Mouse (Mus musculus) E14TG2a.4 (cell line): Measurements from ENCODE around the gene Alk.
"Not testable (repeated sequence)": the region's sequence is repeated elsewhere in the genome, so short reads cannot be mapped to it uniquely, and the experiment has no call there.

ENCODE experiments used
- H3K27me3 ChIP-seq: 2 replicates; pipeline ENCODE4 v1.6.1; 2014; ENCODE audit warnings: low read length, control low read depth; ENCODE audit not compliant: insufficient read depth
- H3K36me3 ChIP-seq: 2 replicates; pipeline ENCODE4 v1.6.1; 2014; ENCODE audit warnings: low read length, control low read depth; ENCODE audit not compliant: insufficient read depth
- H3K4me1 ChIP-seq: replicated peaks from 2 replicates; pipeline ENCODE4 v1.6.1; 2014; ENCODE audit warnings: low read depth, low read length, control low read depth
- H3K4me3 ChIP-seq: replicated peaks from 2 replicates; pipeline ENCODE4 v1.5.1; 2014; ENCODE audit warnings: mild to moderate bottlenecking, low read length
- H3K9me3 ChIP-seq: 2 replicates; pipeline ENCODE4 v1.6.1; 2014; ENCODE audit warnings: low read length, control low read depth
- CTCF ChIP-seq: conservative IDR thresholded peaks from 2 replicates; pipeline ENCODE4 v1.5.1; 2014; ENCODE audit warnings: low read length
- NANOG ChIP-seq: IDR thresholded peaks from 2 replicates; pipeline ENCODE4 v1.6.1; 2014; ENCODE audit warnings: borderline replicate concordance, low read length, mixed read lengths
- POU5F1 ChIP-seq: IDR thresholded peaks from 2 replicates; pipeline ENCODE4 v1.6.1; 2014; ENCODE audit warnings: low read length, borderline replicate concordance

Gene Alk

DNA sequence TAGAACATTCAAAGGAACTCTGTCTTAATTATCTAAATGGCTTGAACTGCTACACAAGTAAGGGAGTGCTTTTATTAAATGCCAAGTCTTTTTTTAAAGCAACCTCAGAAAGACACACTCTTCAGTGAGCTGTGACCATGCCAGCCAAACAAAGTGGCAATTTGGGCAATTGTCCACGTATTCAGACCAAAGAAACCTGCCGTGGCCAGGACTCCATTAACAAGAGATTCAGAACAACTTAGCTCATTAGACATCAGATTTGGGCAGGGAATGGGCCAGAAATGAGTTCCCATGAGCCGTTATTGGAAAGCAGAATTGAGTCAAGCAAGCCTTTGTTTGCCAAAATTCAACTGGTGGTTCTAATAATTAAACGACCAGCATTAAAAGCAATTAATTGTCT is 118.8 kb downstream of the Alk start:
- H3K36me3 ChIP-seq = no peaks in the 10 kb centered on the region
- TF ChIP-seq POU5F1 = no peak
- no peak for TF ChIP-seq NANOG
- TF ChIP-seq CTCF = no peak
- no peak overlapping the region for H3K4me3 ChIP-seq
- H3K4me1 ChIP-seq = no peaks in the 10 kb centered on the region
- no peaks in the 10 kb centered on the region for H3K27me3 ChIP-seq
- no peaks in the 10 kb centered on the region for H3K9me3 ChIP-seq

DNA sequence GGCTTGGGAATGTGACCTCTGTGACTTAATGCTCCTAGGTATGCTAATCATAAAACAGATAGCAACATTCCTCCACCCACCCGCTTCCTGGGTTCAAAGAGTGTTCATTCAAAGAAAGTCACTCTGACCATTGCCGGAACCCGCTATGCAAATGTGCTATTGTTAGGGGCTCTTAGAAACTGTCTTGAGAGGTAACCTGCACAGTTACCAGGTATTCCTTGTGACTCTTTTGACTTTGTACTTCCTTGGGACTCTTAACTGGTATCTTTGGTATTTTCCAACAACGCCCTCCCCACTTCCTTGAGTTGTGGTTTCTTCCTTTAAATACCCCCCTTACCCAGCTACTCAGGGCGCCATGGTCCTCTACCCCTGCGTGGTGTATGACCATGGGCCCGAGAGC is 125.2 kb downstream of the Alk start:
- H3K4me1 ChIP-seq = peaks cover 17% of the 10 kb centered on the region
- H3K9me3 ChIP-seq, H3K4me3 ChIP-seq, H3K36me3 ChIP-seq, H3K27me3 ChIP-seq: not testable (repeated sequence)

DNA sequence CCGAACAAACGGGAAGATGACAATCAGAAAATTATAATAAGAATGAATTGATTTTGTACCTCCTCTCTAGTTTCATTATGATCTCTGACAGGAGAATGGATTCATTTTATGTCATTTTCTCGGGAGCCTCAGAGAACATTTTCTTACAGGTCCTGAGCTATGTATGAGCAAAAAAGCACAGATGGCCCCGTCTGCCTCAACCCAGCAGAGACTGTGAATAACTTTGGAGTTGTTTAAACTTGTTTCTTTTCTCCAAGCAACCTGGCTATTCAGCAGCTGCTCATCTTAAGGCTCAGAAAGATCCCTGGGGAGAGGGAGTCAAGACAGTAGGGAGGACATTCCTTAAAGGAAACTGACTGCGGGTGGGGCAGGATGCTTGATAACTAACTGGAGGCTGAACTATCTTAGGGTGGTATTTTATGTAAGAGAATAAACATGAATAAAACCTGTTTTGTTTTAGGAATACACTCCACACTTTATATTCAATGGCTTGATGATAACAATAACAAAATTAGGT is 126.5 kb downstream of the Alk start:
- no peak for TF ChIP-seq CTCF
- TF ChIP-seq NANOG = no peak
- no peak for TF ChIP-seq POU5F1
- H3K4me1 ChIP-seq = peaks cover 17% of the 10 kb centered on the region

GRCm38 (mm10) chr17:72476956-72477355 is 127.5 kb downstream of the Alk start:
- Histone ChIP-seq H3K9me3 (no peaks in the 10 kb centered on the region), H3K36me3 (no peaks in the 10 kb centered on the region), H3K4me3 (no peak overlapping the region), H3K4me1 (peaks cover 17% of the 10 kb centered on the region), H3K27me3 (no peaks in the 10 kb centered on the region)
- no peak for TF ChIP-seq POU5F1
- TF ChIP-seq CTCF = no peak
- no peak for TF ChIP-seq NANOG

More for the DNA sequence above, 126.5 kb downstream of the Alk start:
- Histone ChIP-seq H3K9me3 (no peaks in the 10 kb centered on the region), H3K27me3 (no peaks in the 10 kb centered on the region), H3K36me3 (no peaks in the 10 kb centered on the region), H3K4me3 (no peak overlapping the region)

DNA sequence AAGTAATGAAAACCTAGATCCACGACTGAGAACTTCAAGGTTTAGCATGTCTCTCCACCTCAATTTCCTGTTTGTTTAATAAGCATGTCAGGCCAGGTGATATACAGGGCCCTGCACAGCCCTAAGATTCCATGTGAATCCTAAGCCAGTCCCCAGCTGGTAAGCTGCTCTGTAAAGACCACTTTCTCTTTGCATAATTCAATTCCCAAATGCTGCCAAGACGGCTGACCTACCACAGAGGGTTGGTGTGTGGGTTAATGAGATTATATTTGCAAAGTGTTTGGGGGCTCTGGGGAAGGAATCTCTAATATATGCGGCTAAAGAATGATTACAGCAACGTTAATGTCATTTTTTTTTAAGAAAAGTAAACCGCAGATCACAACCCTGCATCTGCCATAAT is 130.3 kb downstream of the Alk start:
- no peaks in the 10 kb centered on the region for H3K9me3 ChIP-seq
- TF ChIP-seq NANOG (no peak), POU5F1 (no peak), CTCF (no peak)
- H3K4me3 ChIP-seq = no peak overlapping the region
- H3K27me3 ChIP-seq = no peaks in the 10 kb centered on the region
- no peaks in the 10 kb centered on the region for H3K36me3 ChIP-seq
- peaks cover 17% of the 10 kb centered on the region for H3K4me1 ChIP-seq

GRCm38 (mm10) chr17:72448477-72448876 is 155.9 kb downstream of the Alk start:
- Histone ChIP-seq H3K27me3 (no peaks in the 10 kb centered on the region), H3K9me3 (no peaks in the 10 kb centered on the region), H3K4me1 (no peaks in the 10 kb centered on the region), H3K4me3 (no peak overlapping the region), H3K36me3 (no peaks in the 10 kb centered on the region)
- TF ChIP-seq NANOG (no peak), CTCF (no peak), POU5F1 (no peak)

DNA sequence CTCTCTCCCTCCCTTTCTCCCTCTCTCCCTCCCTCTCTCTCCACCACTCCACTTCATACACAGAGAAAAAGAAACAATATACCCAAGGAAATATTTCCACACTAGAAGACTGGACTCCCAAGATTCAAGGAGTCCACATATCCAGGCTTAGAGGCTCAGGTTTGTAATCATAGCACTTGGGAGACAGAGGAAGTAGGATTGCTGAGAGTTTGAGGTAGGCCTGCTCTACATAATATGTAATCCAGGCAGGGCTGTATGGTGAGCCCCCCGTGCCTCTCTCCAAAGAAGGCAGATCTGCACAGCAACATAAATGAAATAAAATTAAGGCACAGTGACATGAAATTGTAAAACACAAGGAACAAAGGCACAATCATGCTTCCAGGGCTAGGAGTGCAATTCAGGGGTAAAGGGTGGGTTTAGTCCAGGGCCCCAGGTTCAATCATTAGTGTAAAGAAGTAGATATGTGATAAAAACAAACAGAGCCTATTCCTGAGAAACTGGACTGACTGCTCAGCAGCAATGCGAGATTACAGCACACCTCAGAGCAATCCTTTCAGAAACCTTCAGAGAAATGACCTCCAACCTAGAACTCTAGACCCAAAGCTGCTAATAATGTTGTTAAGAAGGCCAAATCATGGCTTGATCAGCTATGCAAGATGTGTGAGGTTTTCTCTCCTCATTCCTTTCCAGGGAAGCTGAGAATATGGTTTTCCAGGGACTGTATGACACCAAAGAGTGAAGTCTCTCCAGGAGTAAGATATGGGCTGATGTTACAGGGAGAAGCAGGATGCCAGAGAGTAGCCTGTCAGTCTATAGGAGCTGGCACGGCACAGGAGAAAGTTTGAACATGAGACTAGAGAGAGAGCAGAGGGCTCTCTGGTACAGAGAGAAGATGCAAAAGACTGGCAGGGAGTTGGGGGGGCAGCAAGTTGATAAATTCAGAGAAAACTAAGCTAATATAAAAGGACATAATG is 158.9 kb downstream of the Alk start:
- Histone ChIP-seq H3K36me3 (no peaks in the 10 kb centered on the region), H3K4me1 (no peaks in the 10 kb centered on the region), H3K9me3 (no peaks in the 10 kb centered on the region), H3K27me3 (no peaks in the 10 kb centered on the region), H3K4me3 (no peak overlapping the region)
- no peak for TF ChIP-seq NANOG
- TF ChIP-seq CTCF = no peak

DNA sequence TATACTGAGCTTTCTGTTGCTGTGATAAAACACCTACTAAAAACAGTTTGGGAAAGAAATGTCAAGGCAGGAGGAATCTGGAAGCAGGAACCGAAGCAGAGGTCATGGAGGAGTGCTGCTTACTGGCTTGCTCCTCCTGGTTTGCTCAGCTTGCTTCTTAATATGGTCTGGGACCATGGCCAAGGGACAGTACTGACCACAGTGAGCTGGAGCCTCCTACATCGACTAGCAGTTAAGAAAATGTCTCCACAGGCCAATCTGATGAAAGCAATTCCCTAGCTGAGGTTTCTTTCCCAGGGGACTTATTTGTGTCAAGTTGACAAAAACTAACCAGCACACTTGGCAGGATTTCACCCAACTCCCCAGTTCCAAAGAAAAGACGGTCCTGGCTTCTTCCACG is 187.0 kb downstream of the Alk start:
- H3K4me3 ChIP-seq = no peak overlapping the region
- H3K27me3 ChIP-seq = no peaks in the 10 kb centered on the region
- no peaks in the 10 kb centered on the region for H3K9me3 ChIP-seq
- no peaks in the 10 kb centered on the region for H3K4me1 ChIP-seq
- H3K36me3 ChIP-seq = no peaks in the 10 kb centered on the region
- TF ChIP-seq NANOG (no peak), CTCF (no peak), POU5F1 (no peak)

- H3K4me3 ChIP-seq = no peak overlapping the region
- TF ChIP-seq NANOG (no peak), POU5F1 (no peak), CTCF (no peak)
These were observed 189.8 kb downstream of the Alk start for GRCm38 (mm10) chr17:72414676-72415075.

More at GRCm38 (mm10) chr17:72414676-72415075, 189.8 kb downstream of the Alk start:
- no peaks in the 10 kb centered on the region for H3K9me3 ChIP-seq
- H3K27me3 ChIP-seq = no peaks in the 10 kb centered on the region
- no peaks in the 10 kb centered on the region for H3K4me1 ChIP-seq
- H3K36me3 ChIP-seq = no peaks in the 10 kb centered on the region
